Mouse (Mus musculus) mouse embryonic stem cell (cell line): ENCODE measurements around the gene Ecpas.

Experiments used
- in situ Hi-C, 2 experiments: fragments of 300-500 bp; cut with MboI; formaldehyde crosslinking; loops; 1 replicate in 1 of 2; 3 replicates in 1 of 2; pipeline ENCODE4 v1.14.3; 2019 to 2020; ENCODE audit warnings: low sequenced_read_pairs in 2 of 2, low pct_unique_long_range_greater_than_20kb in 1 of 2, mixed read lengths in 1 of 2; ENCODE audit not compliant: unreplicated experiment in 1 of 2

Ecpas gene

GRCm38 (mm10) chr4:58913336-58914026, 932 bp upstream of the Ecpas start:
- in situ Hi-C loops = no loop called here

- in situ Hi-C loops = no loop called here
Observed at GRCm38 (mm10) chr4:58911831-58912628, 519 bp downstream of the Ecpas start.

- in situ Hi-C loops = no loop called here
Observed at GRCm38 (mm10) chr4:58911069-58911830, 1.3 kb downstream of the Ecpas start.

GRCm38 (mm10) chr4:58910175-58911068, 2.1 kb downstream of the Ecpas start:
- in situ Hi-C loops = no loop called here

- in situ Hi-C loops = no loop called here
Observed at GRCm38 (mm10) chr4:58907453-58907852, 5.1 kb downstream of the Ecpas start.

GRCm38 (mm10) chr4:58898318-58898717, 14.2 kb downstream of the Ecpas start:
- in situ Hi-C loops = no loop called here

- in situ Hi-C loops = no loop called here
Observed at GRCm38 (mm10) chr4:58897436-58897835, 15.1 kb downstream of the Ecpas start.

- in situ Hi-C loops = no loop called here
Observed at GRCm38 (mm10) chr4:58894399-58894798, 18.1 kb downstream of the Ecpas start.

- in situ Hi-C loops = no loop called here
Observed at GRCm38 (mm10) chr4:58890035-58890782, 22.3 kb downstream of the Ecpas start.

GRCm38 (mm10) chr4:58888568-58888967, 24.0 kb downstream of the Ecpas start:
- in situ Hi-C loops = no loop called here

GRCm38 (mm10) chr4:58887626-58888025, 24.9 kb downstream of the Ecpas start:
- in situ Hi-C loops = no loop called here

- in situ Hi-C loops = no loop called here
Observed at GRCm38 (mm10) chr4:58886778-58887177, 25.8 kb downstream of the Ecpas start.

GRCm38 (mm10) chr4:58885341-58885740, 27.2 kb downstream of the Ecpas start:
- in situ Hi-C loops = no loop called here

GRCm38 (mm10) chr4:58883841-58884240, 28.7 kb downstream of the Ecpas start:
- in situ Hi-C loops = no loop called here

- in situ Hi-C loops = no loop called here
Observed at GRCm38 (mm10) chr4:58874373-58874772, 38.2 kb downstream of the Ecpas start.

GRCm38 (mm10) chr4:58867242-58867641, 45.3 kb downstream of the Ecpas start:
- in situ Hi-C loops = no loop called here

- in situ Hi-C loops = no loop called here
Observed at GRCm38 (mm10) chr4:58832908-58833307, 79.6 kb downstream of the Ecpas start.

- in situ Hi-C loops = no loop called here
Observed at GRCm38 (mm10) chr4:58825921-58826320, 86.6 kb downstream of the Ecpas start.
